Mouse (Mus musculus) small intestine, adult 2 months (tissue): ENCODE data around the gene Synrg.

Experiments used
- CTCF ChIP-seq: fragments of 200-500 bp; IDR thresholded peaks from 2 replicates; pipeline ENCODE4 v1.5.1; 2012; ENCODE audit warnings: low read depth, mild to moderate bottlenecking, control low read depth, inconsistent platforms, low read length, moderate library complexity, mixed read lengths; ENCODE audit not compliant: insufficient replicate concordance, insufficient read length; ENCODE audit errors: extremely low read depth
- POLR2A ChIP-seq: fragments of 200-500 bp; IDR thresholded peaks from 2 replicates; pipeline ENCODE4 v1.6.1; 2012; ENCODE audit warnings: low read depth, mild to moderate bottlenecking, control low read depth, inconsistent platforms, low read length, moderate library complexity

GRCm38 (mm10) chr11:83914501-83914900, 49.7 kb upstream of the Synrg start:
- TF ChIP-seq POLR2A: no peak
- no peak for TF ChIP-seq CTCF
